Mouse (Mus musculus) heart, adult 2 months (tissue): ENCODE data around the gene Sprn. TPM values are rescaled to one million over a fixed set of nuclear protein-coding genes. Genes with fewer than 3 reads are reported as not detected.

ENCODE experiments used
- DNase-seq, 2 experiments: peaks; one replicate each; pipeline ENCODE4 v3.0.0; 2021
- H3K27ac ChIP-seq: fragments of 200-600 bp; 2 replicates; pipeline ENCODE4 v1.8.1; 2022
- H3K27me3 ChIP-seq: fragments of 200-500 bp; 2 replicates; pipeline ENCODE4 v1.6.1; 2012; ENCODE audit warnings: mild to moderate bottlenecking, low read length, inconsistent platforms, mixed read lengths; ENCODE audit not compliant: control insufficient read depth, insufficient read depth
- H3K36me3 ChIP-seq: fragments of 200-500 bp; 2 replicates; pipeline ENCODE4 v1.6.1; 2012; ENCODE audit warnings: low read length, inconsistent platforms; ENCODE audit not compliant: control insufficient read depth, insufficient read depth
- H3K4me1 ChIP-seq: fragments of 200-500 bp; 2 replicates; pipeline ENCODE4 v1.6.1; 2011; ENCODE audit warnings: low read length; ENCODE audit not compliant: control insufficient read depth, insufficient read depth
- H3K4me3 ChIP-seq: fragments of 200-600 bp; 2 replicates; pipeline ENCODE4 v1.8.1; 2022
- H3K79me2 ChIP-seq: fragments of 200-500 bp; replicated peaks from 2 replicates; pipeline ENCODE4 v1.6.1; 2012; ENCODE audit warnings: mild to moderate bottlenecking, inconsistent platforms, low read length, moderate library complexity, mixed read lengths; ENCODE audit not compliant: control insufficient read depth, insufficient read depth
- H3K9ac ChIP-seq: fragments of 200-500 bp; 2 replicates; pipeline ENCODE4 v1.6.1; 2012; ENCODE audit warnings: low read depth, mild to moderate bottlenecking, control low read depth, inconsistent platforms, low read length, mixed read lengths
- CTCF ChIP-seq: fragments of 200-600 bp; IDR thresholded peaks from 2 replicates; pipeline ENCODE4 v1.8.1; 2022; ENCODE audit warnings: antibody characterized with exemption, mild to moderate bottlenecking, moderate library complexity
- EP300 ChIP-seq: fragments of 200-500 bp; IDR thresholded peaks from 2 replicates; pipeline ENCODE4 v1.6.1; 2011; ENCODE audit warnings: low read depth, low read length, control low read depth; ENCODE audit not compliant: insufficient read depth
- POLR2A ChIP-seq: fragments of 200-500 bp; IDR thresholded peaks from 2 replicates; pipeline ENCODE4 v1.6.1; 2011; ENCODE audit warnings: mild to moderate bottlenecking, low read depth, low read length, control low read depth; ENCODE audit not compliant: insufficient read depth
- WGBS: fragments of 180-500 bp; shearing (Covaris S2); methylation state at CpG from one replicate; pipeline ENCODE4 v1.1.7; 2018; 5-methylcytosine and 5-hydroxymethylcytosine counted together
- intact Hi-C: fragments of 180-260 bp; cut with DNase I; formaldehyde crosslinking; loops from one replicate; pipeline ENCODE4 v1.15.1; 2025
- polyA plus RNA-seq: library from polyadenylated mRNA; depleted of rRNA; stranded (reverse); fragments of >200 nt; gene quantifications from 2 replicates; pipeline ENCODE4 v1.2.3, GENCODE M21; 2012
- total RNA-seq, 2 experiments: library from RNA; stranded (reverse); gene quantifications; 2 replicates each; pipeline ENCODE4 v1.2.3; 2021

The Sprn gene
- total and polyA plus RNA-seq, 3 experiments, result 0.52 to 1.9 (median 0.52) TPM

- no peak overlapping the region for H3K9ac ChIP-seq
- H3K79me2 ChIP-seq, result no peaks in the 10 kb centered on the region
- H3K27me3 ChIP-seq, result no peaks in the 10 kb centered on the region
- no peaks in the 10 kb centered on the region for H3K4me1 ChIP-seq
- H3K36me3 ChIP-seq, result no peaks in the 10 kb centered on the region
- intact Hi-C loops, result no loop called here
- no peak for DNase-seq
- WGBS, result 92% methylated on average over 1 of the region's 1 CpGs
- TF ChIP-seq CTCF, result no peak
- TF ChIP-seq EP300, result no peak
- TF ChIP-seq POLR2A, result no peak
- no peak overlapping the region for H3K27ac ChIP-seq
- H3K4me3 ChIP-seq, result no peak overlapping the region
Measured at GRCm38 (mm10) chr7:140190435-140190834, 35.8 kb upstream of the Sprn start.

- 53% methylated on average over 4 of the region's 4 CpGs for WGBS
- intact Hi-C loops, result no loop called here
Measured at GRCm38 (mm10) chr7:140188391-140189328, 34.0 kb upstream of the Sprn start.

GRCm38 (mm10) chr7:140187721-140188390 lies 33.2 kb upstream of the Sprn start:
- H3K79me2 ChIP-seq, result no peaks in the 10 kb centered on the region
- intact Hi-C loops, result no loop called here
- H3K4me1 ChIP-seq, result no peaks in the 10 kb centered on the region
- TF ChIP-seq POLR2A (no peak), CTCF (no peak), EP300 (no peak)
- no peak overlapping the region for H3K4me3 ChIP-seq
- H3K27me3 ChIP-seq, result no peaks in the 10 kb centered on the region
- H3K27ac ChIP-seq, result no peak overlapping the region
- DNase-seq, result no peak
- no peak overlapping the region for H3K9ac ChIP-seq
- H3K36me3 ChIP-seq, result no peaks in the 10 kb centered on the region
- WGBS, result 72% methylated on average over 7 of the region's 7 CpGs

More at GRCm38 (mm10) chr7:140188391-140189328, 34.0 kb upstream of the Sprn start:
- TF ChIP-seq POLR2A (no peak), EP300 (no peak), CTCF (peak; percentile 64)
- Histone ChIP-seq H3K4me1 (no peaks in the 10 kb centered on the region), H3K79me2 (no peaks in the 10 kb centered on the region), H3K36me3 (no peaks in the 10 kb centered on the region), H3K4me3 (no peak overlapping the region), H3K9ac (no peak overlapping the region), H3K27me3 (no peaks in the 10 kb centered on the region), H3K27ac (no peak overlapping the region)
- DNase-seq, result no peak

- H3K9ac ChIP-seq, result no peak overlapping the region
- no peaks in the 10 kb centered on the region for H3K79me2 ChIP-seq
- TF ChIP-seq CTCF (no peak), POLR2A (no peak), EP300 (no peak)
- no peaks in the 10 kb centered on the region for H3K4me1 ChIP-seq
- H3K4me3 ChIP-seq, result no peak overlapping the region
- WGBS, result 59% methylated on average over 18 of the region's 18 CpGs
- intact Hi-C loops, result no loop called here
- no peak overlapping the region for H3K27ac ChIP-seq
- H3K27me3 ChIP-seq, result no peaks in the 10 kb centered on the region
- no peak for DNase-seq
- no peaks in the 10 kb centered on the region for H3K36me3 ChIP-seq
Measured at GRCm38 (mm10) chr7:140186646-140187620, 32.3 kb upstream of the Sprn start.

GRCm38 (mm10) chr7:140184206-140184605 lies 29.5 kb upstream of the Sprn start:
- Histone ChIP-seq H3K27ac (no peak overlapping the region), H3K36me3 (no peaks in the 10 kb centered on the region), H3K27me3 (no peaks in the 10 kb centered on the region), H3K4me1 (no peaks in the 10 kb centered on the region), H3K79me2 (no peaks in the 10 kb centered on the region), H3K9ac (no peak overlapping the region), H3K4me3 (no peak overlapping the region)
- no peak for DNase-seq
- intact Hi-C loops, result no loop called here
- TF ChIP-seq EP300 (no peak), CTCF (no peak), POLR2A (no peak)
- WGBS, result 80% methylated on average over 4 of the region's 4 CpGs
